Mouse (Mus musculus) heart, adult 9 months (tissue): Measurements from ENCODE around the gene Atmin.

ENCODE experiments used
- DNase-seq, 2 experiments: peaks; one replicate each; pipeline ENCODE4 v3.0.0; 2022; ENCODE audit warnings: low spot score in 2 of 2

Gene Atmin

GRCm38 (mm10) chr8:116951369-116951768, 8.2 kb downstream of the Atmin start:
- no peak for DNase-seq

GRCm38 (mm10) chr8:116951778-116952177, 8.6 kb downstream of the Atmin start:
- DNase-seq = no peak

DNA sequence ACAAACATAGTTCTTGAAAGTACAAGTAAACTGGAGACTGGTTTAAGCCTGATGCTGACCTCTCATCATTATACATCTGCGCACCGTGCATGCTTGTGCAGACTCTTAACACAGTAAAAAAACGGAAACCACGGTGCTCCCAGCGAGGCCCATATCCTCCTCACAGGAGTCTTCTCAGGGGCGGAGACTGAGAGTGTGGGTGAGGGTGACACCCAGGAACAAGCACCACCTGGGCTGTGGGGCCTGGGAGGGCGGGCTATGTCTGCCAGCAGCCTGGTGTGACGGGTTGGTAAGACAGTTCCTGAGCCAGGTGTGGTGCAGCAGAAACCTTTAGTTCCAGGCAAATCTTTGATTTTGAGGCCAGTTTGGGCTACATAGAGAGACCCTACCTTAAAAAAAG, 9.2 kb downstream of the Atmin start:
- DNase-seq = no peak

GRCm38 (mm10) chr8:116954415-116954814, 11.2 kb downstream of the Atmin start:
- DNase-seq = no peak

- DNase-seq = no peak
Measured at GRCm38 (mm10) chr8:116969531-116969930, 26.3 kb downstream of the Atmin start.

DNA sequence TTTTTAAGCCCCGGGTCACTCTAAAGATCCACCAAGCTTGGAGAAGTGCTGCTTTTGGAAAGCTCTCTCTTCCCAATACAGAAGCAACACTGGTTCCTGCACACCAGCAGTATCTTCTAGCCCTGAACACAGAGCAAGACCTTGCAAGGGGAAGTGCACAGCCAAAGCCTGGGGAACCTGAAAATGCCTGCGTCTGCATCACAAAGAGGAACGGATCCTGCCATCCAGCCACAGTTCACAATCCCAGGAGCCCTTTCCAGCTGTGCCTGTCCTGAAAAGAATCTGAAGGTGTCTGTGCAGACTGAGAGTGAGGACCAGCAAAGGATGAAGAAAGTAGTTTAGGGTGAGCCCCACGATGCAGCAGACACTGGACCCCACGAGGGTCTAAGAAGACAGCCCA, 31.9 kb downstream of the Atmin start:
- no peak for DNase-seq

- no peak for DNase-seq
Measured at GRCm38 (mm10) chr8:116975606-116976005, 32.4 kb downstream of the Atmin start.

DNA sequence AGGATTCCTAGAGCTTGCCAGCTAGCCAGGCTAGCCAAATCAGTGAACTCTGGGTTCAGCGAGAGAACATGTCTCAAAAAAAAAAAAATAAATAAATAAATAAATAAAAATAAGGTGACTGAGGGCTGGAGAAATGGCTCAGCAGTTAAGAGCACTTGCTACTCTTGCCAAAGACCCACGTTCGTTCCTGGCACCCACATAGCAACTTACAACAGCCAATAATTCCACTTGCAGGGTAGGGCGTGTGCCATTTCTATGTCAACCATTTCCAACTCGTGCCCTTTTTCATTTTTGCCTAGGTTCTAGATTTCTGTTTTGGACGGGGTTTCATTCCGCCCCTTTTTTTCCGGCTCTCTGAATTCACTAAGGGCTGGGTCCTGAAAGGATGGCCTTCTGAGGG, 34.9 kb downstream of the Atmin start:
- DNase-seq = no peak

- DNase-seq = peak; percentile 98 to 99
Measured at GRCm38 (mm10) chr8:116978631-116979256, 35.6 kb downstream of the Atmin start, which contains the start of gene 1700030J22Rik. Gene 1700030J22Rik, minus strand, starts transcription at chr8:116978959.

DNA sequence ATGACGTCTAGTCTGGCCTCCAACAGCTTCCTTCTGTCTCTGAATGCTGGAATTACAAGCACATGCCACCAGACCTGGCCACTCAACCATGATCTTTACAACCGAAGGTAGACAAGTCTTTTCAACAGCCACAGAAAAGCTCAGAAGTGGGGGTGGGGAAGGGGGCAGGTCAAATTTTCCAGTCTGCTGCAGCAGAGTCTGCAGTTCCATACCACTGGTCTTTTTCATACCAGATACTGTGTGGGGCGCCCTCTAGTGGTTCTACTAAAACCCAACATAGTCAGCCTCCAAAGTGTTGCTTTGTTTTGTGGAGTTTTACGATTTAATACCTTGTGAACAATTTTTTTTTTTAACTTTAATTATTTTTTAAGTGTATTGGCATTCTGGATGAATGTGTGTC, 36.9 kb downstream of the Atmin start:
- peak; percentile 23 to 47 for DNase-seq

GRCm38 (mm10) chr8:116989842-116990241, 46.6 kb downstream of the Atmin start:
- no peak for DNase-seq

GRCm38 (mm10) chr8:116991241-116991640, 48.0 kb downstream of the Atmin start:
- DNase-seq = no peak

- no peak for DNase-seq
Measured at GRCm38 (mm10) chr8:116992176-116992971, 49.2 kb downstream of the Atmin start.

- peak; percentile 99 for DNase-seq
Measured at GRCm38 (mm10) chr8:116993095-116993867, 50.1 kb downstream of the Atmin start, which contains the start of gene Gcsh. Gene Gcsh, minus strand, starts transcription at chr8:116993537.

DNA sequence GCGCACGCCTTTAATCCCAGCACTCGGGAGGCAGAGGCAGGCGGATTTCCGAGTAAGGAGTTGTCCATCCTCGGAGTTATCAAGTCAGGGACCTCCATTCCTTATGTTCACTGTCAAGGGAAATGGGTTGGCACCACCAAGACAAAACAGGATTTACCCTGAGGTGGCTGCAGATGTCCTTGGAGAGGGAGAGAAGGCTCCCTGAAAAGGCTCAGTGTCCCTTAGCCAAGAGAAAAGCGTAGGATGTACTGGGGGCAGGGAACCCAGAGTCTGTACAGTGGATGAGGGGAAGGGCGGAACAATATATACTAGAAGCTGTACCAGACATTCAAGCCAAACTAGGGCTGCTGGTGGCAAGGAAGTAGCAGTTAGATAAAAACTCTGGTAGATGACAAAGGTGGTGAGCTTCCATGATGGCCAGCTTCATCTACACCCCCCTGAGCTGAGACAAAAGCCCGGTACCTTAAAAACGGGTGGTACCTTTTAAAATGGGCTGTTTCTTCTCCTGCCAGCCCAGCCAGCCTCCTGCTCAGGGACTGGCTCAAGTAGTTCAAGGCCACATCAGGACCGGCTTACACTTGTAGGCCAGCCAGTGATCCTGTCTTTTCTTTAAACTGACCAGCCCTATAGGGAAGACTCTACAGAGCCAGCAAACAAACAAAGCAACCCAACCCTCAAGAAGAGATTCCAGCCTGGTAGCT, 51.0 kb downstream of the Atmin start:
- DNase-seq = no peak
